Comparison of ENCODE assay signal across 9 mouse cellular contexts in the genomic region with DNA sequence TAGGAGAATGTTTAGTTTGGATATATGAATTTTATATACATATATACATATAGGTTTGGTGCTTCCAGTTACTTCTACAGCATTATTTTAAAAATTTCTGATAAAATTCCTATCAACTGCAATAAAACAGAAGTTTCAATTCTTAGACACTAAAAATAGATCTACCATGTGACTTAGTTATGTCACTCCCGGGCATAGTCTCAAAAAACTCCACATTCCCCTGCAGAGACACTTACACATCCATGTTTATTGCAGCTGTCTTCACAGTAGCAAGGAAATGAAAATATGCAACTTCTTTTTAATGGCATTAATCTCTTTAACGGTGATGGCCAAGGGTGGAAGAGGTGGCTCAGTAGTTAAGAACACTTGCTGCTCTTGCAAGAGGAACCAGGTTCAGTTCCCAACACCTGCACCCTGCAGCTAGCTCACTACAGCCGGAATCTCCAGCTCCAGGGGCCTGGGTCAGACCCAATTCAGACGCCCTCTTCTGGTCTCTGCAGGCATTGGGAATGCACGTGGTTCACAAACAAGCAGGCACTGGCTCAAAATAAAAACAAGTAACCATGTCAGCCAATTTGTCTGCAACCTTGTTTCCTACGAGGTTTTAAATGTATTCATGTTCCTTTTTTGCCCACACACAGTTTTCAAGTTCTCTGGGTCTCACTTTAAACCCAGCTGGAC.
DNase-seq lines count a peak whose midpoint lies in the region; ATAC-seq and TF ChIP-seq lines count a peak whose summit lies in the region.
"Had no signal": no experiment of that assay in that cellular context is flagged by ENCODE, and none has a peak within 500 bp of the region (broad histone marks: within the 10 kb centered on the region; RNA-seq: fewer than 3 reads in every experiment).

No protein-coding gene starts in this region.

- no peaks in the 10 kb centered on the region for H3K9me3 ChIP-seq in limb, embryonic 10.5 days (replicated peaks)
- H3K9me3 ChIP-seq: hindbrain, embryonic 15.5 days had no signal

- POLR2A ChIA-PET in Patski (lab: Charles Lee), result no interaction called here

- 29% methylated on average over 6 of the region's 6 CpGs for WGBS in limb, embryonic 10.5 days

- no peak overlapping the region for H3K27ac ChIP-seq in limb, embryonic 10.5 days
- H3K27ac ChIP-seq: hindbrain, embryonic 15.5 days had no signal

- ATAC-seq in Patski, result no peak
- ATAC-seq in frontal cortex, adult (ENCODE audit: low TSS enrichment), result no peak

- intact Hi-C loops in heart, postnatal 14 days (cut with DNase I), result no loop called here
- intact Hi-C loops in heart, postnatal 25 days (cut with DNase I), result no loop called here

- in situ Hi-C loops in Patski (cut with MboI; ENCODE audit: low pct_unique_long_range_greater_than_20kb), result no loop called here

- TF ChIP-seq CTCF in Patski (IDR thresholded peaks at IDR 0.05), result peak; percentile 32

- peak; percentile 17 to 27 for DNase-seq in heart, postnatal 14 days
- DNase-seq in heart, postnatal 25 days (ENCODE audit: low spot score), result no peak
- DNase-seq in A20 (ENCODE audit: low read depth, low spot score) (peak; percentile 23), Patski (ENCODE audit: low read depth, low spot score) (no peak)
- DNase-seq in limb, embryonic 10.5 days (ENCODE audit: low spot score), result peak; percentile 35
- DNase-seq in yolk sac, embryonic 10.5 days (ENCODE audit: low spot score), result no peak
- no peak for DNase-seq in right cerebral cortex, adult 2 months (ENCODE audit: low spot score in 2 of 2)

- CTCF ChIA-PET in Patski (lab: Charles Lee), result no interaction called here

- H3K4me1 ChIP-seq in limb, embryonic 10.5 days, result no peaks in the 10 kb centered on the region

- H3K4me3 ChIP-seq in limb, embryonic 10.5 days, result no peak overlapping the region
- H3K4me3 ChIP-seq: hindbrain, embryonic 15.5 days had no signal

- no peaks in the 10 kb centered on the region for H3K36me3 ChIP-seq in limb, embryonic 10.5 days
- H3K36me3 ChIP-seq: hindbrain, embryonic 15.5 days had no signal

- peaks cover 56% of the 10 kb centered on the region for H3K27me3 ChIP-seq in Patski
- no peaks in the 10 kb centered on the region for H3K27me3 ChIP-seq in limb, embryonic 10.5 days (ENCODE audit: low read depth, poor library complexity, severe bottlenecking)
- H3K27me3 ChIP-seq: hindbrain, embryonic 15.5 days had no signal

Comparison
In these comparisons a context has a peak if more than half of its experiments do, and no peak if none do; other contexts are left out.
1. DNase-seq: peak in heart, postnatal 14 days (2 of 2), A20 (single experiment) and limb, embryonic 10.5 days (single experiment); none in heart, postnatal 25 days (single experiment), Patski (single experiment), yolk sac, embryonic 10.5 days (single experiment) and right cerebral cortex, adult 2 months (0 of 2).